Mouse (Mus musculus) kidney, postnatal 0 days (tissue): ENCODE results near the gene Thumpd2. TPM values are rescaled to one million over a fixed set of nuclear protein-coding genes. Genes with fewer than 3 reads are reported as not detected.
A peak's percentile ranks its signal among the peaks of the same experiment; 100 is the strongest.

Experiments
- ATAC-seq: fragments of 200-750 bp; cut with Nextera tagmentation; replicated peaks from 2 replicates; pipeline ENCODE4 v1.8.0; 2017; ENCODE audit warnings: low read depth, moderate number of reproducible peaks, moderate TSS enrichment, moderate library complexity; ENCODE audit not compliant: low FRiP score
- DNase-seq: peaks from one replicate; pipeline ENCODE4 v3.0.0-alpha.2; 2016; ENCODE audit warnings: low spot score
- H3K27ac ChIP-seq: fragments of 300-500 bp; sonication (generic); 2 replicates; pipeline ENCODE4 v1.5.1; 2014; ENCODE audit warnings: mild to moderate bottlenecking
- H3K27me3 ChIP-seq: fragments of 300-500 bp; sonication (generic); 2 replicates; pipeline ENCODE4 v1.6.1; 2014; ENCODE audit warnings: low read length, mixed read lengths; ENCODE audit not compliant: insufficient read depth
- H3K36me3 ChIP-seq: fragments of 300-500 bp; sonication (generic); 2 replicates; pipeline ENCODE4 v1.6.1; 2014; ENCODE audit warnings: low read length, mixed read lengths; ENCODE audit not compliant: insufficient read depth
- H3K4me1 ChIP-seq: fragments of 300-500 bp; sonication (generic); replicated peaks from 2 replicates; pipeline ENCODE4 v1.6.1; 2014; ENCODE audit warnings: antibody characterized with exemption, low read length, mixed read lengths; ENCODE audit not compliant: insufficient read depth
- H3K4me2 ChIP-seq: fragments of 300-500 bp; sonication (generic); 2 replicates; pipeline ENCODE4 v1.6.1; 2014; ENCODE audit warnings: mild to moderate bottlenecking, low read length, moderate library complexity, mixed read lengths
- H3K4me3 ChIP-seq: fragments of 300-500 bp; sonication (generic); replicated peaks from 2 replicates; pipeline ENCODE4 v1.5.1; 2014; ENCODE audit warnings: low read depth, low read length
- H3K9ac ChIP-seq: fragments of 300-500 bp; sonication (generic); 2 replicates; pipeline ENCODE4 v1.6.1; 2014; ENCODE audit warnings: low read depth, low read length
- H3K9me3 ChIP-seq: fragments of 300-500 bp; sonication (generic); replicated peaks from 2 replicates; pipeline ENCODE4 v1.6.1; 2016; ENCODE audit warnings: low read length, inconsistent platforms, mixed read lengths
- CTCF ChIP-seq: IDR thresholded peaks from 2 replicates; pipeline ENCODE4 v1.5.1; 2016; ENCODE audit warnings: antibody characterized with exemption, low read depth, mild to moderate bottlenecking, moderate library complexity
- WGBS: fragments of 180-500 bp; shearing (Covaris S2); extraction: QIAGEN DNeasy Blood & Tissue Kit; methylation state at CpG from one replicate; pipeline ENCODE4 v1.1.7; 2014; 5-methylcytosine and 5-hydroxymethylcytosine counted together
- polyA plus RNA-seq: library from polyadenylated mRNA; unstranded; fragments of >200 nt; fragmentation: Nextera tagmentation; extraction: Ambion mirVana; gene quantifications from 2 replicates; pipeline ENCODE4 v1.2.1, GENCODE M21; 2015

Gene Thumpd2
- polyA plus RNA-seq, 1 experiment from 2014 or later = 15.0 TPM

GRCm38 (mm10) chr17:81087735-81088134, 22.9 kb upstream of the Thumpd2 start:
- no peaks in the 10 kb centered on the region for H3K27me3 ChIP-seq
- 74% methylated on average over 4 of the region's 4 CpGs for WGBS
- DNase-seq (no peak), ATAC-seq (no peak)
- H3K9ac ChIP-seq = no peak overlapping the region
- H3K27ac ChIP-seq = no peak overlapping the region
- H3K36me3 ChIP-seq = no peaks in the 10 kb centered on the region
- H3K9me3 ChIP-seq = no peaks in the 10 kb centered on the region
- H3K4me1 ChIP-seq = no peaks in the 10 kb centered on the region
- TF ChIP-seq CTCF = no peak
- no peak overlapping the region for H3K4me2 ChIP-seq
- no peak overlapping the region for H3K4me3 ChIP-seq

- H3K4me1 ChIP-seq = no peaks in the 10 kb centered on the region; the same call in 1 of the 2 replicates
- no peaks in the 10 kb centered on the region for H3K9me3 ChIP-seq
- peak overlapping the region; percentile 95 for H3K9ac ChIP-seq
- ATAC-seq = peak; percentile 84
- no peak for TF ChIP-seq CTCF
- H3K27ac ChIP-seq = peak overlapping the region; percentile 85
- H3K36me3 ChIP-seq = 0 out of 2 replicates have a peak, but pooled peaks cover 3% of the 10 kb centered on the region
- peak overlapping the region; percentile 65 for H3K4me2 ChIP-seq
- 10% methylated on average over 28 of the region's 28 CpGs for WGBS
- peak; percentile 59 for DNase-seq
- H3K27me3 ChIP-seq = no peaks in the 10 kb centered on the region
- peak overlapping the region; percentile 91 for H3K4me3 ChIP-seq
Measured at GRCm38 (mm10) chr17:81064279-81064978, 453 bp downstream of the Thumpd2 start.

- TF ChIP-seq CTCF = no peak
- Histone ChIP-seq H3K4me1 (no peaks in the 10 kb centered on the region; the same call in 1 of the 2 replicates), H3K4me2 (no peak overlapping the region), H3K4me3 (no peak overlapping the region), H3K9ac (no peak overlapping the region), H3K9me3 (no peaks in the 10 kb centered on the region), H3K27me3 (no peaks in the 10 kb centered on the region), H3K27ac (no peak overlapping the region; the same call in 1 of the 2 replicates), H3K36me3 (0 out of 2 replicates have a peak, but pooled peaks cover 3% of the 10 kb centered on the region)
- DNase-seq = no peak
- no peak for ATAC-seq
- 88% methylated on average over 3 of the region's 3 CpGs for WGBS
Measured at GRCm38 (mm10) chr17:81063346-81063745, 1.5 kb downstream of the Thumpd2 start.

GRCm38 (mm10) chr17:81062349-81062871, 2.5 kb downstream of the Thumpd2 start:
- H3K4me1 ChIP-seq = no peaks in the 10 kb centered on the region; the same call in 1 of the 2 replicates
- 0 out of 2 replicates have a peak, but pooled peaks cover 3% of the 10 kb centered on the region for H3K36me3 ChIP-seq
- H3K27ac ChIP-seq = no peak overlapping the region
- H3K4me3 ChIP-seq = no peak overlapping the region
- H3K27me3 ChIP-seq = no peaks in the 10 kb centered on the region
- ATAC-seq (no peak), DNase-seq (peak; percentile 70)
- WGBS = 36% methylated on average over 6 of the region's 6 CpGs
- H3K9ac ChIP-seq = no peak overlapping the region
- H3K9me3 ChIP-seq = no peaks in the 10 kb centered on the region
- no peak overlapping the region for H3K4me2 ChIP-seq
- no peak for TF ChIP-seq CTCF

- no peak overlapping the region for H3K27ac ChIP-seq
- H3K9ac ChIP-seq = no peak overlapping the region
- H3K4me2 ChIP-seq = no peak overlapping the region
- no peaks in the 10 kb centered on the region for H3K9me3 ChIP-seq
- H3K27me3 ChIP-seq = no peaks in the 10 kb centered on the region
- WGBS = 88% methylated on average over 8 of the region's 8 CpGs
- DNase-seq (no peak), ATAC-seq (no peak)
- 0 out of 2 replicates have a peak, but pooled peaks cover 21% of the 10 kb centered on the region for H3K36me3 ChIP-seq
- TF ChIP-seq CTCF = no peak
- no peak overlapping the region for H3K4me3 ChIP-seq
- H3K4me1 ChIP-seq = no peaks in the 10 kb centered on the region
Measured at GRCm38 (mm10) chr17:81056796-81057381, 8.0 kb downstream of the Thumpd2 start.

- 65% methylated on average over 3 of the region's 3 CpGs for WGBS
- no peak overlapping the region for H3K27ac ChIP-seq
- no peak for TF ChIP-seq CTCF
- no peak for ATAC-seq
- H3K27me3 ChIP-seq = no peaks in the 10 kb centered on the region
- H3K4me2 ChIP-seq = no peak overlapping the region
- H3K9me3 ChIP-seq = no peaks in the 10 kb centered on the region
- no peak overlapping the region for H3K4me3 ChIP-seq
- DNase-seq = no peak
- H3K9ac ChIP-seq = no peak overlapping the region
- H3K36me3 ChIP-seq = 0 out of 2 replicates have a peak, but pooled peaks cover 21% of the 10 kb centered on the region
- H3K4me1 ChIP-seq = no peaks in the 10 kb centered on the region
Measured at GRCm38 (mm10) chr17:81056035-81056434, 8.8 kb downstream of the Thumpd2 start.
